ENCODE assay signal across 20 mouse cellular contexts in the genomic region with DNA sequence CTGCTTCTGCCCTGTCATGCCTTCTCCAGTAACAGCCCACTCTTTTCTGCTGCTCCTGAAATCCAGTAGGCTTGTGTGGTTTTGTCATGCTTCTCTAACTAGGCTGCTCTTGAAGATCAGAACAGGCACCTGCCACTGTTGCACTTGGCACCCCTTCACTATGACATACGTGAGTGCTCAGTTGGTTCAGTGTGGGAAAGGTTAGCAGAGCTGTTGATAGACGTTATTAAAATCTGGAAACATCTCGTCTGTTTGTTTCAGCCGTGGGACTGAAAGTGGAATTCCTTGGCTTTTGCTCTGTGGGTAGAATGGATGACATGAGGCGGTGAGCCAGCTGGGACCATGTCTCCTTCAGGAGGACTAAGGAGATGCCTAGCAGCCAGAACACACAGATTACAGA. TPM values are rescaled to one million over a fixed set of nuclear protein-coding genes. Genes with fewer than 3 reads are reported as not detected.
A peak's percentile ranks its signal among the peaks of the same experiment; 100 is the strongest.
DNase-seq lines count a peak whose midpoint lies in the region; ATAC-seq and TF ChIP-seq lines count a peak whose summit lies in the region.
"Had no signal": no experiment of that assay in that cellular context is flagged by ENCODE, and none has a peak within 500 bp of the region (broad histone marks: within the 10 kb centered on the region; RNA-seq: fewer than 3 reads in every experiment).

No protein-coding gene starts in this region.

- no peak for DNase-seq in cerebellum, adult 8-10 months
- no peak for DNase-seq in layer of hippocampus, adult 2 months (ENCODE audit: low spot score in 2 of 2)
- DNase-seq in layer of hippocampus, postnatal 36 days, result no peak
- DNase-seq in cerebellum, postnatal 10 days, result peak; percentile 55
- DNase-seq in kidney, adult 18-20 months, result no peak
- DNase-seq in yolk sac, embryonic 10.5 days (ENCODE audit: low spot score), result no peak
- DNase-seq: adrenal gland, postnatal 10 days; B cell, adult 2 months; gastrocnemius, postnatal 10 days; heart, adult 18-20 months; heart, postnatal 14 days; kidney, adult 11 months had no signal

- no peak for TF ChIP-seq CTCF in layer of hippocampus, adult 2 months (conservative IDR thresholded peaks at IDR 0.05)
- TF ChIP-seq CTCF in cortical plate, adult 2 months (IDR thresholded peaks at IDR 0.05; ENCODE audit: extremely low read depth, insufficient read depth, low read length), result no peak

- 0 out of 2 replicates have a peak, but pooled peaks have one; percentile 11 for ATAC-seq in cerebellum, adult (ENCODE audit: insufficient number of reproducible peaks, low FRiP score, low TSS enrichment)
- ATAC-seq: CD4-positive, CD25-positive, alpha-beta regulatory T cell, adult 4 months; forebrain, embryonic 13.5 days; hindbrain, postnatal 0 days had no signal

- peak overlapping the region; percentile 57; the same call in 1 of the 2 replicates for H3K27ac ChIP-seq in layer of hippocampus, adult 2 months
- H3K27ac ChIP-seq in cortical plate, adult 2 months (ENCODE audit: insufficient read depth, low read length), result 0 out of 2 replicates have a peak overlapping the region, but pooled peaks have one; percentile 69
- H3K27ac ChIP-seq: embryonic facial prominence, embryonic 10.5 days; forebrain, embryonic 13.5 days; heart, embryonic 15.5 days; hindbrain, embryonic 13.5 days; hindbrain, postnatal 0 days had no signal

- H3K4me1 ChIP-seq in cortical plate, adult 2 months (ENCODE audit: control insufficient read depth, insufficient read depth, low read length), result peaks cover 20% of the 10 kb centered on the region
- H3K4me1 ChIP-seq: embryonic facial prominence, embryonic 10.5 days; heart, embryonic 15.5 days had no signal

- H3K4me3 ChIP-seq in layer of hippocampus, adult 2 months, result no peak overlapping the region
- no peak overlapping the region for H3K4me3 ChIP-seq in cortical plate, adult 2 months (ENCODE audit: insufficient read depth, low read length)
- H3K4me3 ChIP-seq: embryonic facial prominence, embryonic 10.5 days; forebrain, embryonic 13.5 days; heart, embryonic 15.5 days; hindbrain, embryonic 13.5 days had no signal

- TF ChIP-seq POLR2A in cortical plate, adult 2 months (IDR thresholded peaks at IDR 0.05; ENCODE audit: extremely low read depth, insufficient read depth, low read length), result no peak

RNA-seq across cellular contexts. Expression of a gene that starts 39.8 kb away (rescaled TPM):
- total RNA-seq in layer of hippocampus, adult 2 months (2021), result 100 to 1,000 TPM; 207 to 219 TPM
- 100 to 1,000 TPM; 191 to 224 TPM for total RNA-seq in layer of hippocampus, postnatal 36 days (2021)
- polyA plus RNA-seq in cortical plate, adult 2 months (2012; rRNA removed), result 140 and 142 TPM in 2 replicates

Comparison
In these comparisons a context has a peak if more than half of its experiments do, and no peak if none do; other contexts are left out.
1. DNase-seq: peak in cerebellum, postnatal 10 days (2 of 2); none in cerebellum, adult 8-10 months (single experiment), layer of hippocampus, adult 2 months (0 of 2), layer of hippocampus, postnatal 36 days (0 of 2), kidney, adult 18-20 months (single experiment) and yolk sac, embryonic 10.5 days (single experiment).